Mouse (Mus musculus) thymus, adult 2 months (tissue): ENCODE measurements at regions not wholly inside any gene's neighbourhood (a gene's known extent, or its start where the extent isn't known, plus 50 kb on each side); places are given as distances from the start of the nearest gene placed in this dataset.

Source experiments
- CTCF ChIP-seq: fragments of 200-500 bp; IDR thresholded peaks from 2 replicates; pipeline ENCODE4 v1.5.1; 2012; ENCODE audit warnings: mild to moderate bottlenecking, control low read depth, low read length, moderate library complexity, borderline replicate concordance; ENCODE audit not compliant: control insufficient read depth, poor library complexity, insufficient read depth; ENCODE audit errors: extremely low read depth
- POLR2A ChIP-seq: fragments of 200-500 bp; IDR thresholded peaks from 2 replicates; pipeline ENCODE4 v1.6.1; 2012; ENCODE audit warnings: mild to moderate bottlenecking, low read length, control low read depth, moderate library complexity; ENCODE audit not compliant: control insufficient read depth, poor library complexity, insufficient read depth; ENCODE audit errors: extremely low read depth

- no peak for TF ChIP-seq POLR2A
- no peak for TF ChIP-seq CTCF
Measured at GRCm38 (mm10) chr9:43858761-43859160, 115.0 kb downstream of the Nectin1 start.
